Mouse (Mus musculus) colon, adult 2 months (tissue): ENCODE measurements around the gene Acrbp. TPM values are rescaled to one million over a fixed set of nuclear protein-coding genes. Genes with fewer than 3 reads are reported as not detected.

Experiments used
- polyA plus RNA-seq: library from polyadenylated mRNA; depleted of rRNA; stranded (reverse); fragments of >200 nt; gene quantifications from 2 replicates; pipeline ENCODE4 v1.2.3, GENCODE M21; 2012; rRNA removed

Acrbp gene
- 17.7 and 24.1 TPM in 2 replicates for polyA plus RNA-seq

GRCm38 (mm10) chr6:125049678-125050077, at the start of gene Acrbp:
Gene Acrbp, plus strand, starts transcription at chr6:125049689.

GRCm38 (mm10) chr6:125009129-125009180, 40.5 kb upstream of the Acrbp start, which contains the start of gene Zfp384:
Gene Zfp384, plus strand, starts transcription at chr6:125009145.

GRCm38 (mm10) chr6:125039533-125040153, 9.8 kb upstream of the Acrbp start, which contains the start of gene Ing4:
Gene Ing4, plus strand, starts transcription at chr6:125039760.

GRCm38 (mm10) chr6:125067571-125067995, 18.1 kb downstream of the Acrbp start, which contains the start of gene Lpar5:
Gene Lpar5, plus strand, starts transcription at chr6:125067920.

GRCm38 (mm10) chr6:125095391-125096278, 46.1 kb downstream of the Acrbp start, which contains the start of gene Chd4:
Gene Chd4, plus strand, starts transcription at chr6:125095981.

Other genes with a start within 250 kb of the Acrbp start
- gene Spsb2, start 241.0 kb upstream of the Acrbp start, polyA plus RNA-seq: 39.0 and 41.2 TPM in 2 replicates
- 442 and 514 TPM in 2 replicates for gene Tpi1, start 235.4 kb upstream of the Acrbp start, polyA plus RNA-seq
- gene Usp5, start 220.2 kb upstream of the Acrbp start, polyA plus RNA-seq: 66.9 and 70.4 TPM in 2 replicates
- 38.3 and 47.5 TPM in 2 replicates for gene Cdca3, start 220.1 kb upstream of the Acrbp start, polyA plus RNA-seq
- gene Gnb3, start 209.4 kb upstream of the Acrbp start, polyA plus RNA-seq: 0.21 and 0.29 TPM in 2 replicates
- gene P3h3, start 191.9 kb upstream of the Acrbp start, polyA plus RNA-seq: 25.9 and 26.2 TPM in 2 replicates
- gene Gpr162, start 185.7 kb upstream of the Acrbp start, polyA plus RNA-seq: 2.3 and 2.7 TPM in 2 replicates
- 2.7 and 3.0 TPM in 2 replicates for gene Cd4, start 161.5 kb upstream of the Acrbp start, polyA plus RNA-seq
- gene Lag3, start 138.0 kb upstream of the Acrbp start, polyA plus RNA-seq: 2.7 and 4.0 TPM in 2 replicates
- gene Ptms, start 129.6 kb upstream of the Acrbp start, polyA plus RNA-seq: 894 and 1,886 TPM in 2 replicates
- gene Mlf2, start 118.3 kb upstream of the Acrbp start, polyA plus RNA-seq: 357 and 413 TPM in 2 replicates
- 206 and 213 TPM in 2 replicates for gene Cops7a, start 84.2 kb upstream of the Acrbp start, polyA plus RNA-seq
- gene Pianp, start 53.0 kb upstream of the Acrbp start, polyA plus RNA-seq: 8.4 and 8.6 TPM in 2 replicates
- 59.4 and 64.6 TPM in 2 replicates for gene Zfp384, start 40.5 kb upstream of the Acrbp start, polyA plus RNA-seq
- 37.5 and 37.7 TPM in 2 replicates for gene Ing4, start 9.9 kb upstream of the Acrbp start, polyA plus RNA-seq
- 71.9 and 87.7 TPM in 2 replicates for gene Lpar5, start 18.2 kb downstream of the Acrbp start, polyA plus RNA-seq
- 88.5 and 103 TPM in 2 replicates for gene Chd4, start 46.3 kb downstream of the Acrbp start, polyA plus RNA-seq
- 10.6 and 15.0 TPM in 2 replicates for gene Nop2, start 82.2 kb downstream of the Acrbp start, polyA plus RNA-seq
- gene Iffo1, start 95.6 kb downstream of the Acrbp start, polyA plus RNA-seq: 13.1 and 18.1 TPM in 2 replicates
- gene Gapdh, start 116.8 kb downstream of the Acrbp start, polyA plus RNA-seq: 3,801 and 3,939 TPM in 2 replicates
- gene Ncapd2, start 142.0 kb downstream of the Acrbp start, polyA plus RNA-seq: 55.4 and 66.7 TPM in 2 replicates
- 61.8 and 98.5 TPM in 2 replicates for gene Mrpl51, start 142.1 kb downstream of the Acrbp start, polyA plus RNA-seq
- gene Vamp1, start 165.9 kb downstream of the Acrbp start, polyA plus RNA-seq: 13.8 and 17.6 TPM in 2 replicates
- 25.7 and 34.2 TPM in 2 replicates for gene Tapbpl, start 182.2 kb downstream of the Acrbp start, polyA plus RNA-seq
- gene Cd27, start 187.3 kb downstream of the Acrbp start, polyA plus RNA-seq: 1.7 and 2.4 TPM in 2 replicates
- gene Tuba3a, start 236.4 kb downstream of the Acrbp start, polyA plus RNA-seq: 0.14 TPM in 1 of 2 replicates, not detected in the other